Mouse (Mus musculus) lung, embryonic 16.5 days (tissue): ENCODE measurements around the gene Tmem245. TPM values are rescaled to one million over a fixed set of nuclear protein-coding genes. Genes with fewer than 3 reads are reported as not detected.

Experiments used
- ATAC-seq: fragments of 200-750 bp; cut with Nextera tagmentation; 2 replicates; pipeline ENCODE4 v1.8.0; 2017; ENCODE audit warnings: low read depth, mild to moderate bottlenecking, moderate library complexity
- H3K27ac ChIP-seq: fragments of 300-500 bp; sonication (generic); 2 replicates; pipeline ENCODE4 v1.5.1; 2014; ENCODE audit warnings: mild to moderate bottlenecking, control low read depth, low read length
- H3K27me3 ChIP-seq: fragments of 300-500 bp; sonication (generic); 2 replicates; pipeline ENCODE4 v1.6.1; 2014; ENCODE audit warnings: low read depth, low read length, mixed read lengths; ENCODE audit not compliant: control insufficient read depth, insufficient read depth
- H3K36me3 ChIP-seq: fragments of 300-500 bp; sonication (generic); 2 replicates; pipeline ENCODE4 v1.6.1; 2014; ENCODE audit warnings: low read length; ENCODE audit not compliant: control insufficient read depth, insufficient read depth
- H3K4me1 ChIP-seq: fragments of 300-500 bp; sonication (generic); replicated peaks from 2 replicates; pipeline ENCODE4 v1.6.1; 2014; ENCODE audit warnings: low read length, mixed read lengths; ENCODE audit not compliant: control insufficient read depth, insufficient read depth
- H3K4me2 ChIP-seq: fragments of 300-500 bp; sonication (generic); 2 replicates; pipeline ENCODE4 v1.6.1; 2014; ENCODE audit warnings: low read depth, low read length, control low read depth
- H3K4me3 ChIP-seq: fragments of 300-500 bp; sonication (generic); 2 replicates; pipeline ENCODE4 v1.5.1; 2014; ENCODE audit warnings: mild to moderate bottlenecking, low read length, control low read depth
- H3K9ac ChIP-seq: fragments of 300-500 bp; sonication (generic); 2 replicates; pipeline ENCODE4 v1.6.1; 2014; ENCODE audit warnings: low read length, control low read depth
- H3K9me3 ChIP-seq: fragments of 300-500 bp; sonication (generic); 2 replicates; pipeline ENCODE4 v1.6.1; 2016; ENCODE audit warnings: low read length; ENCODE audit not compliant: control insufficient read depth
- WGBS: fragments of 180-500 bp; shearing (Covaris S2); extraction: QIAGEN DNeasy Blood & Tissue Kit; methylation state at CpG from one replicate; pipeline ENCODE4 v1.1.7; 2014; 5-methylcytosine and 5-hydroxymethylcytosine counted together
- polyA plus RNA-seq: library from polyadenylated mRNA; unstranded; fragments of >200 nt; fragmentation: Nextera tagmentation; extraction: Ambion mirVana; gene quantifications from 2 replicates; pipeline ENCODE4 v1.2.1, GENCODE M21; 2015

Tmem245 gene
- polyA plus RNA-seq, 1 experiment from 2014 or later = 9.5 TPM

- H3K36me3 ChIP-seq = peaks cover 19% of the 10 kb centered on the region
- ATAC-seq = no peak
- H3K27me3 ChIP-seq = no peaks in the 10 kb centered on the region
- H3K4me2 ChIP-seq = no peak overlapping the region
- no CpG with 5 or more reads among the region's 1 CpGs for WGBS
- no peak overlapping the region for H3K4me3 ChIP-seq
- H3K4me1 ChIP-seq = peaks cover 10% of the 10 kb centered on the region
- H3K9me3 ChIP-seq = no peaks in the 10 kb centered on the region
- no peak overlapping the region for H3K27ac ChIP-seq
- H3K9ac ChIP-seq = no peak overlapping the region
Measured at GRCm38 (mm10) chr4:56935327-56935726, 11.9 kb downstream of the Tmem245 start.

GRCm38 (mm10) chr4:56933154-56933553 is 14.1 kb downstream of the Tmem245 start:
- H3K4me2 ChIP-seq = no peak overlapping the region
- no peak overlapping the region for H3K27ac ChIP-seq
- H3K4me1 ChIP-seq = peaks cover 10% of the 10 kb centered on the region
- H3K36me3 ChIP-seq = peaks cover 19% of the 10 kb centered on the region
- no peak for ATAC-seq
- 85% methylated on average over 4 of the region's 4 CpGs for WGBS
- H3K9me3 ChIP-seq = no peaks in the 10 kb centered on the region
- H3K27me3 ChIP-seq = no peaks in the 10 kb centered on the region
- no peak overlapping the region for H3K9ac ChIP-seq
- no peak overlapping the region for H3K4me3 ChIP-seq

GRCm38 (mm10) chr4:56932096-56932495 is 15.1 kb downstream of the Tmem245 start:
- H3K4me1 ChIP-seq = peaks cover 2% of the 10 kb centered on the region
- peaks cover 19% of the 10 kb centered on the region for H3K36me3 ChIP-seq
- no peak for ATAC-seq

GRCm38 (mm10) chr4:56930312-56930711 is 16.9 kb downstream of the Tmem245 start:
- H3K4me3 ChIP-seq = no peak overlapping the region
- WGBS = 71% methylated on average over 4 of the region's 4 CpGs
- no peaks in the 10 kb centered on the region for H3K27me3 ChIP-seq
- no peak overlapping the region for H3K27ac ChIP-seq
- H3K9ac ChIP-seq = no peak overlapping the region
- no peaks in the 10 kb centered on the region for H3K4me1 ChIP-seq
- H3K36me3 ChIP-seq = peaks cover 21% of the 10 kb centered on the region
- H3K9me3 ChIP-seq = no peaks in the 10 kb centered on the region
- no peak for ATAC-seq
- no peak overlapping the region for H3K4me2 ChIP-seq

More at GRCm38 (mm10) chr4:56932096-56932495, 15.1 kb downstream of the Tmem245 start:
- H3K27ac ChIP-seq = no peak overlapping the region
- H3K9me3 ChIP-seq = no peaks in the 10 kb centered on the region
- H3K9ac ChIP-seq = no peak overlapping the region
- no peak overlapping the region for H3K4me2 ChIP-seq
- no peaks in the 10 kb centered on the region for H3K27me3 ChIP-seq
- no peak overlapping the region for H3K4me3 ChIP-seq
- 66% methylated on average over 7 of the region's 7 CpGs for WGBS

- Histone ChIP-seq H3K4me3 (no peak overlapping the region), H3K4me1 (no peaks in the 10 kb centered on the region), H3K36me3 (peaks cover 26% of the 10 kb centered on the region), H3K9ac (no peak overlapping the region), H3K9me3 (no peaks in the 10 kb centered on the region), H3K27ac (no peak overlapping the region), H3K4me2 (no peak overlapping the region), H3K27me3 (no peaks in the 10 kb centered on the region)
- WGBS = 78% methylated on average over 4 of the region's 4 CpGs
- no peak for ATAC-seq
Measured at GRCm38 (mm10) chr4:56926971-56927370, 20.3 kb downstream of the Tmem245 start.

GRCm38 (mm10) chr4:56922229-56922628 is 25.0 kb downstream of the Tmem245 start:
- Histone ChIP-seq H3K27ac (no peak overlapping the region), H3K4me3 (no peak overlapping the region), H3K9me3 (no peaks in the 10 kb centered on the region), H3K4me1 (no peaks in the 10 kb centered on the region), H3K27me3 (no peaks in the 10 kb centered on the region), H3K36me3 (peaks cover 28% of the 10 kb centered on the region), H3K9ac (no peak overlapping the region), H3K4me2 (no peak overlapping the region)
- no peak for ATAC-seq
- WGBS = 92% methylated on average over 11 of the region's 11 CpGs

GRCm38 (mm10) chr4:56915732-56916325 is 31.4 kb downstream of the Tmem245 start:
- H3K36me3 ChIP-seq = peaks cover 18% of the 10 kb centered on the region; the same call in 1 of the 2 replicates

GRCm38 (mm10) chr4:56914761-56915160 is 32.5 kb downstream of the Tmem245 start:
- no peaks in the 10 kb centered on the region for H3K9me3 ChIP-seq
- H3K36me3 ChIP-seq = peaks cover 25% of the 10 kb centered on the region
- no peak overlapping the region for H3K4me3 ChIP-seq
- no peaks in the 10 kb centered on the region for H3K27me3 ChIP-seq
- H3K27ac ChIP-seq = no peak overlapping the region
- no peaks in the 10 kb centered on the region for H3K4me1 ChIP-seq
- ATAC-seq = no peak
- no peak overlapping the region for H3K4me2 ChIP-seq
- no peak overlapping the region for H3K9ac ChIP-seq
- WGBS = 83% methylated on average over 1 of the region's 1 CpGs

More at GRCm38 (mm10) chr4:56915732-56916325, 31.4 kb downstream of the Tmem245 start:
- no peak for ATAC-seq
- Histone ChIP-seq H3K27ac (no peak overlapping the region), H3K9ac (no peak overlapping the region), H3K4me3 (no peak overlapping the region), H3K4me2 (no peak overlapping the region), H3K9me3 (no peaks in the 10 kb centered on the region), H3K4me1 (no peaks in the 10 kb centered on the region), H3K27me3 (no peaks in the 10 kb centered on the region)
- 82% methylated on average over 15 of the region's 15 CpGs for WGBS

- Histone ChIP-seq H3K36me3 (peaks cover 30% of the 10 kb centered on the region), H3K4me3 (no peak overlapping the region), H3K27ac (no peak overlapping the region), H3K4me1 (no peaks in the 10 kb centered on the region), H3K27me3 (no peaks in the 10 kb centered on the region), H3K4me2 (no peak overlapping the region), H3K9ac (no peak overlapping the region), H3K9me3 (no peaks in the 10 kb centered on the region)
- ATAC-seq = no peak
- WGBS = 89% methylated on average over 6 of the region's 6 CpGs
Measured at GRCm38 (mm10) chr4:56914338-56914737, 32.9 kb downstream of the Tmem245 start.
